Mouse (Mus musculus) adrenal gland, adult 2 months (tissue): ENCODE results near the gene Sgk2. TPM values are rescaled to one million over a fixed set of nuclear protein-coding genes. Genes with fewer than 3 reads are reported as not detected.

Source experiments
- DNase-seq: peaks from one replicate; pipeline ENCODE4 v3.0.0; 2021
- polyA plus RNA-seq: library from polyadenylated mRNA; depleted of rRNA; stranded (reverse); fragments of >200 nt; gene quantifications from 2 replicates; pipeline ENCODE4 v1.2.3, GENCODE M21; 2012; rRNA removed
- total RNA-seq, 2 experiments: library from RNA; stranded (reverse); gene quantifications; 2 replicates each; pipeline ENCODE4 v1.2.3; 2021

The Sgk2 gene
- total and polyA plus RNA-seq, 3 experiments = 0.35 to 1.1 (median 0.35) TPM

DNA sequence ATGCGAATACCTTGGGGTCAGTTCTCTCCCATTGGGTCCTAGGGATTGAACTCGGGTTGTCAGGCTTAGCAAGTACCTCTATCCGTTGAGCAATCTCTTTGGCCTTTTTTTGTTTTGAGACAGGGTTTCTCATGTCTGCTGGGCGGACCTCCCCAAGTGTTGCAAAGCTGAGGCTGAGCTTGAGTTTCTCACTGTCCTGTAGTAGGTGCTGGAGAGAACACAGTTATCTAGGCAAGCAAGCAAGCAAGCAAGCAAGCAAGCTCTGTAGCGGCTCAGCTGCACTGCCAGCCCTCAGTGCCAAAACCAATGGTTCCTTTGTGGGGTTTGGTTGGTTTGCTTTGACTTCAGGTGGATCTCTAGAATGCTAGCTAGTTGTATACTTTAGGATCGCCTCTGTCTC lies 73.5 kb downstream of the Sgk2 start:
- DNase-seq = no peak

- no peak for DNase-seq
These were observed 74.3 kb downstream of the Sgk2 start for GRCm38 (mm10) chr2:163061203-163062118.

DNA sequence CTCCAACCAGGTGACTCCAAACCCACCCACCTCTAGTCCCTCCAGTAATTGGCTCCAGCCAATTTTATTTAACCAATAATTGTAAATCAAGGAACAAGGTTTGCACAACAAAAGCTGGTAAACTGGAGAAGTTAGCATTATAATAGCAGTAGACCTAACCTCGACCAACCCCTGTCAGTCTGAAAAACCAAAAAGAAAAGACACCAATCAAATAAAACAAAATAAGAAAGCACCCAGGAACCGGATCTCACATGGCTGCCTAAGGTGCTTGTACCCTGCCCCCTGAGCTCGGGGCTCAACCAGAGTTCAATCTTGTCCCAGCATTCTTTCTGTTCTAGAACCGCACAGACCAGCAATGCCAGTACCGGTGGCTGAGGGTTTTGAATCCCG lies 75.0 kb downstream of the Sgk2 start:
- DNase-seq = no peak

Other genes starting within 250 kb of the Sgk2 start
- 100 to 1,000 TPM; 151 to 216 TPM for gene Srsf6, start 55.8 kb upstream of the Sgk2 start, total RNA-seq
- 398 and 460 TPM in 2 replicates for gene Srsf6, start 55.8 kb upstream of the Sgk2 start, polyA plus RNA-seq
- under 1 TPM; 0.31 to 0.37 TPM for gene L3mbtl1, start 43.9 kb upstream of the Sgk2 start, total RNA-seq
- gene L3mbtl1, start 43.9 kb upstream of the Sgk2 start, polyA plus RNA-seq = 0.12 and 0.38 TPM in 2 replicates
- gene Ift52, start 30.0 kb downstream of the Sgk2 start, total RNA-seq = 10 to 100 TPM; 44.5 to 55.8 TPM
- gene Ift52, start 30.0 kb downstream of the Sgk2 start, polyA plus RNA-seq = 19.4 and 25.9 TPM in 2 replicates
- gene Mybl2, start 67.4 kb downstream of the Sgk2 start, total RNA-seq = 1 to 10 TPM; 1.3 to 2.2 TPM
- 1.2 and 1.9 TPM in 2 replicates for gene Mybl2, start 67.4 kb downstream of the Sgk2 start, polyA plus RNA-seq
- gene Gtsf1l, start 100.5 kb downstream of the Sgk2 start, total RNA-seq = not detected
- gene Gtsf1l, start 100.5 kb downstream of the Sgk2 start, polyA plus RNA-seq = not detected in 2 replicates
- 1 to 10 TPM; 4.0 to 7.4 TPM for gene Tox2, start 215.8 kb downstream of the Sgk2 start, total RNA-seq
- gene Tox2, start 215.8 kb downstream of the Sgk2 start, polyA plus RNA-seq = 8.0 and 32.8 TPM in 2 replicates